Mouse (Mus musculus): Measurements from ENCODE around the gene Nfia.

Gene Nfia

DNA sequence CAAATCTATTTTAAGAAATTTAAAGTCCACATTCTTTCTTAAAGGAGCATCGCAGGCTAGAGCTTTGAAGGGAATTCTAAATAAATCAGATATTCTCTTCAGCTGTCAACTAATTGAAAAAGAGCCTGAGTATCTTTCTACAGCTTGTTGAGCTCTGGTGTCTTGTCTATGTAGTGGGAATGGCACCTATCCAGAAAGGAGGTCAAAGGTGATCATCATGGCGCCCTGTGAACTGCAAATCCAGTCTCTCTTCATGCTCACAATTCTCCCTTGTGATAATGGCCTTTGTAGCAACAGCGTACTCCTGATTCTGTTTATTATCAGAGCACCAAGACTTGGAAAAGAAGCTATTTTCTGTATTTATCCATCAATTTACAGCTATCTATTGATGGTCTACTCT, 6.4 kb upstream of the Nfia start:
- DNase-seq (ENCODE audit: low spot score in 2 of 2) = no peak

DNA sequence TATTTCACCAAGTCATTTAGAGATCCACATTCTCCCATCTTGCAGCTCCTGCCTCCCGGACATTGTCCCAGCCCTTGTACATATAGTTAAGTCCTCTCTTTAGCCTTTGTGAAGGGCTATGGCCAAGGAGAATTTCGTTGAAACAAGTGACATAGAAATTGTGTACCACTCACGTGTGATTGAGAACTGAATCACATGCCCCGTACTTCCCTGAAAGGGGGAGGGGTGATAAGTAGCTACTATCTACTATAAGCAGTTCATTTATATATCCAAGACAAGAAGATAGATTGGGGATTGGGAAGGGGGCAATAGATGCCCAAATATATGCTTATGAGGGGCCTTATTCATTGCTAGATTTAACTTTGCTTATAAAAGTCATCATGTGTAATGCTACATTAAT, 5.5 kb upstream of the Nfia start:
- no peak for DNase-seq (ENCODE audit: low spot score in 2 of 2)

DNA sequence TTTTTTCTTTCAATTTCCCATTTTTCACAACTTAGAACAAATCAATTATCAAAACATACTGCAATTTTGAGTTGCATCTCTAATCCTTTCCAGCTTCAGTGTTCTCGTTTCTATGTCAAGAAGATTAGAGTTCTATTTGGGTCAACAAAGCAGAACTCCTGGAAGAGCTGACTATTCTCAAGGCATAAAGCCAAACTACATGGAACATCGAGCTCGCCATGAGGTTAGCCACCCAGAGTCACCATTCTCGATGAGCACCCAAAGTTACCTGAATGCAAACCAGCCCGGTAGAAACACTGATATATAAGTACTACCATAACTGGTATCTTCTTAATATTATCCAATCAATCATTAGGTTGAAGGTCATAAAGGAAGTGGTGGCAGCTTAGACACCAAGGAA, 5.0 kb upstream of the Nfia start:
- DNase-seq (ENCODE audit: low spot score in 2 of 2) = no peak

DNA sequence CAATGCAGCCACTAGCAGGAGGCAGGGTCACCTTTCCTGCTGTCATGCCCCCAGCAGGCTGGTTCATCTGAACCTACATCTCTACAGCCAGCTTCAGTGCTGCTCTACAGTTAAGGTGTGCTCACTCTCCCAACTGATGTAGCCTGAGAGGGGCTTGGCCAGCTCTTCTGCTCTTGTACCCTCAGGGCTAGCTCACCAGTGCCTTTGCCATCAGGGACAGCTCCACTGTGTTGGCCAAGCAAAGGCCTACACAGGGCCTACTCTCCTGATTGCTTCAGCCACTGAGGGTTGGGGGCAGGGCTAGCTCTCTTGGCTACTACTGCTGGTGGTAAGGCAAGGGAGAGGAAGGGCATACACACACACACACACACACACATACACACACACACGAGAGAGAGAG, 2.7 kb upstream of the Nfia start:
- DNase-seq (ENCODE audit: low spot score in 2 of 2) = no peak

DNA sequence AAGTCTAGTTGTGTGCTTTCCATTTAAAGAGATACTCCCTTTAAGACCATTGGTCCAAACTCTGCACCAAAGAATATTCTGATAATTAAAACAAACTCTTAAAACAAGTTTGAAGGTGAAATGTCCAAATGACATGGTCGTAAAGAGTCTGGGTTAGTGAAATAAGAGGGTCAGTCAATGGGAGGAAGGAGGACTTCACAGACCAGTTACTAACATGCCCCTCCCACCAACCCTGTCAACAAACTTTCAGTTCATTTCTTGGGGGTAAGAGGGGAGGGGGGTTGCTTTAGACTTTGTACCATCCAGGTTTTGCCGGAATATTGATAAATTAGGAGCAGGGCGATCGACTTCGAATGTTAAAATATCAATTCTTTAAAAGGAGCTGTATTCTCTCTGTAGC, 1.1 kb upstream of the Nfia start:
- DNase-seq (ENCODE audit: low spot score in 2 of 2) = no peak

DNA sequence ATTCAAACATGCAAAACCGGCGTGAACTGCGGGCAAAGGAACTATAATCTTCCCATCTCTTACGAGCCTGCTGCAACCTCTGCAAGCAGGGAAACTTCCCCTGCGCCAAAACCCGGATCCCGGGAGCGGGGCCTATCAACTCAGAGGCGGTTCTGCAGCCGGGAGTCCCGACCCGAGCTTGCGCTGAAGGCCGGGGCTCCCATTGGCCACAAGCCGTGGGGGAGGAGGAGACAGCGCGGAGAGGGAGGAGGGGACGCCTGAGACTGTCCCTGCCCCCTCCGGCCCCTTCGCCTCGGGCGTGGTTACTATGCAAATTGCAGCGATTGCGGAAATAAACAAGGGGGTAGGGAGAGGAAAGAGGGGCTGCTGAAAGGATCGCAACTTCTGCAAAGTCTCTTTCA, 450 bp upstream of the Nfia start:
- DNase-seq (ENCODE audit: low spot score in 2 of 2) = peak; percentile 95 to 97

GRCm38 (mm10) chr4:97773110-97773593, 618 bp downstream of the Nfia start:
- peak; percentile 86 to 97 for DNase-seq (ENCODE audit: low spot score in 2 of 2)

- DNase-seq (ENCODE audit: low spot score in 2 of 2) = no peak
Measured at GRCm38 (mm10) chr4:97773791-97774190, 1.3 kb downstream of the Nfia start.

GRCm38 (mm10) chr4:97774446-97774950, 2.0 kb downstream of the Nfia start:
- no peak for DNase-seq (ENCODE audit: low spot score in 2 of 2)

- DNase-seq (ENCODE audit: low spot score in 2 of 2) = peak in 1 of 2 experiments; percentile 61
Measured at GRCm38 (mm10) chr4:97775059-97775458, 2.5 kb downstream of the Nfia start.

DNA sequence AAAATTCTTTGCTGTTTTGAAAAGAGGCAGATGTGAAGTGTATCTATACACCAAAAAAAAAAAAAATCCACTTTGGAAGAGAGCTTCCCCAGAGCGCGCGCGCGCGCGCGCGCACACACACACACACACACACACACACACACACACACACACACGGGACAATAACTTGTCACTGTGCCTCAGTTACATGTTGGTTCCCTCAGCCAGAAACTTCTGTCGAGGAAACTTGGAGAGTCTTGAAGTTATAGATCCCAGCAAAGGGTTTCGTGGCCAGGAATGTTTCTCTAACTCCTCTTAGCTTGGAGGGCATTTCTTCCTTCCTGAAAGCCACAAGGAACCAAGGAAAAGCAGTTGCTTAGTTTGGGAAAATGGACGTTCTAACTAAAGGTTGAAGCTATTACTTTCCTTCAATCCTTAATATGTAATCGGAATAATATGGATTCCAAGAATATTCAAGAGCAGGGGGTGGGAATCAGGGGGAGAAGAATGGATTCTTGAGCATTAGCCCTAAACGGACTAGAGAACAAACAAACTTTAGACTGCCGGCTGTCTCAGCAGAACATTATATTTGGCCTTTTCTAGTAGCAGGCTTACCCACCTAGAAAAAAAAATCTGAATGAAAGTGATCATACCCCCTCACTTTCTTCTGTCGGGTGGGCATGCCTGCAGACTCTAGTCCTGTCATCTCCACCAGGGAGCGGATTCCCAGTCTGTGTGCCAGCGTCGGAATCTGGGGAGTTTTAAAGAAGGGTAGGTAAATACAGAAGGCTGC, 3.1 kb downstream of the Nfia start:
- DNase-seq (ENCODE audit: low spot score in 2 of 2) = no peak

- no peak for DNase-seq (ENCODE audit: low spot score in 2 of 2)
Measured at GRCm38 (mm10) chr4:97776388-97777080, 4.0 kb downstream of the Nfia start.

DNA sequence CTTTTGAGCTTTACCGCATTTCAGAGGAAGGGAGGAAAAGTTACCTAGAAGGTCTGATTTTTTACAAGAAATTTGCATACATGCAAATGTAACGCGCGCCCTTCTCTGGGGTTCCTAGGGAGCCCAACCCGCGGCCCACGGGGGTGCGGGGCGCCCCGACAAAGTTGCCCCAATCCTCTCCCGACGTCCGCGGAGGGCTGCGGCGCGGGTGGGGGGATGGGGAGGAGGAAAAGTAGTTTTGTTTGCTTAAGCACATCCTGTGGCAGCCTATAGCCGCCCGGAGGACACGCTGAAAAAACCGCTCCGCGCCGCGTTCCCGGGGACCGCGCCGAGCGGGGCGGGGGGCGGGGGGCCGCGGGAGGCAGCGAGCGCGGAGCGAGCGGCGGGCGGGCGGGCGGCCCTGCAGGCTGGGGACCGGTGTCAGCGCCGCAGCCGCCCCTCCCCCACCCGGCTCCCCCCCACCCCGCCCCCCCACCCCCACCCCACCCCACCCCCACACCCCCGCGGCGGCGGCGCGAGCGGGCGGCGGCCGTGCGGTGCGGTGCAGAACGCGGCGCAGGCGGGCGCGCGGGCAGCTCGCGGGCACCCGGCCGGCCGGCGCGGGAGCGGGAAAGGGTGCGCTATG, 4.7 kb downstream of the Nfia start:
- DNase-seq (ENCODE audit: low spot score in 2 of 2) = peak; percentile 42 to 47

GRCm38 (mm10) chr4:97777706-97778176, 5.2 kb downstream of the Nfia start, which contains the start of gene E130114P18Rik:
TSS of gene E130114P18Rik (minus strand) at chr4:97778078.
- DNase-seq (ENCODE audit: low spot score in 2 of 2) = peak; percentile 47 to 51

DNA sequence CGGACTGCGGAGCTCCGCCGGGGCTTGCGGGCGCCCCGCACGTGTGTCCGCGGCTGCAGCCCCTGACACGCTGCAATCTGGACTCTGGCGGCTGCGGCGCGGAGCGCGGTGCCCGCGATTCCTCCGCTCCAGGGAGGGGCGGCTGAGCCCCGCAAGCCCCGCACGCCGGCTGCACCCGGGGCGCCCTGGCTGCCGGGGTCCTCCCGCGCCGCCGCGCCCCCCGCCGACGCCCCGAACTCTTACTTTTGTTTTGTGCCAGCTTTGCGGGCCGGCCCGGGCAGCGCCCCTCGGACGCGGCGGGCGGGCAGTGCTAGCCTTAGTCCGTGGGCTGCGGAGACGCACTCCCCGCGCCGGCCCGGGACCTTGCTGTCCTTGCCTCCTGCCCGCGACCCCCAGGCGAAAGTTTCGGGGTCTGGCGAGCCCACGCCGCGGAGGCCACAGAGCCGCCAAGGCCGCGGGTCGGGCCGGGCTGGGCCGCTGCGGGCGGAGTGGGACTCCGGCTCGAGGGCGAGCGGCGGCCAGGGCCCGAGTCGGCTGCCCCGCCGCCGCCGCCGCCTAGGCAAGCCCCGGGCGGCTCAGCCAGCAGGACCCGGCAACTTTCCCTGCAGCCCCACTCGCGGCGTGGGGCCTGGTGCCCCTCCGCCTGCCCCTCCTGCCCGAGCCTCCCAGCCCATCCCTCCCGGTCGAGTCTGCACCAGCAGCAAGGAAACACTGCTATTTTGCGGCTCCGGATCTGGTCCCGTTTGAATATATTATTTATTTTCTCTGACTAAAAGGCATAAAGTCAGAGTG, 5.9 kb downstream of the Nfia start:
- no peak for DNase-seq (ENCODE audit: low spot score in 2 of 2)

GRCm38 (mm10) chr4:97779003-97779930, 6.7 kb downstream of the Nfia start:
- no peak for DNase-seq (ENCODE audit: low spot score in 2 of 2)

DNA sequence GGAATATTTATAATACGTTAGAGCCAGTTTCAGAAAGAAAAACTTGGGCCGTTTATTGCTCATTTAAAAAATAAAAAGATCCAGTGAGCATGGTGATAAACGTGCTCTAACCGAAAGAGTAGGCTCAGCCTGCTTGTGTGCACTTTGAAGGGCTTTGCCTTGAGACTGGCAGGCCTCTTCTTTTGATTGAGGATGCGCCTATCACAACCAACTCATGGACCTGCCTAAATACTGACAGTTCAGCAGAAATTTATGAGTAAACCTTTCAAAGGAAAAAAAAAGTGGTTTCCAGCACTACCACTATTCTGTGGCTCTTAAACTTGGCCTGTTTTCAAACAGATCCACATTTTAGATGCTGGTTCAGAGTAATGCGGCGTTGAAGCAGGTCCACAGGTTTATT, 7.5 kb downstream of the Nfia start:
- no peak for DNase-seq (ENCODE audit: low spot score in 2 of 2)

GRCm38 (mm10) chr4:97780666-97781435, 8.3 kb downstream of the Nfia start:
- DNase-seq (ENCODE audit: low spot score in 2 of 2) = no peak

- no peak for DNase-seq (ENCODE audit: low spot score in 2 of 2)
Measured at GRCm38 (mm10) chr4:97782069-97782468, 9.5 kb downstream of the Nfia start.

DNA sequence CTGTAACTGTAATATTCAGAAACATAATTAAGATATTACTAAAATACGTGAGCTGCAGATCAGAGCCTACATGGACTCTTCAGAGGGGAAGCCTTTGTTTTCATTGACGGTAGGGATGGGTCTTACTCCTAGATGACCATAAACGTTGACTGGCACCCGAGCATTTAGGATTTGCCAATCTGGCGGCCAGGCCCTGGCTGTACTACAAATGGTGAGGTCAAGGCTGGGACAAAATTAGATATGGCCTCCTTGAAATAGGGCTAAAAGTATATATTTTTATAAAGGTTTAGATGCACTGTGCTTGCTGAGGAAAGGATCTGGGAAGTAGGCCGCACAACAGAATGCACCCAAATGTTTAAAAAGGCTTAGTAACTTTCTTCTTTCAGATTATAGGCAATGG, 10.0 kb downstream of the Nfia start:
- DNase-seq (ENCODE audit: low spot score in 2 of 2) = no peak

All from frontal cortex, postnatal 36 days (tissue).